Mouse (Mus musculus) ZHBTc4 (cell line): ENCODE measurements at regions not wholly inside any gene's neighbourhood (a gene's known extent, or its start where the extent isn't known, plus 50 kb on each side); places are given as distances from the start of the nearest gene placed in this dataset.

Source experiments
- DNase-seq: peaks from one replicate; pipeline ENCODE4 v3.0.0-alpha.2; 2011; ENCODE audit warnings: low read depth, low spot score

DNA sequence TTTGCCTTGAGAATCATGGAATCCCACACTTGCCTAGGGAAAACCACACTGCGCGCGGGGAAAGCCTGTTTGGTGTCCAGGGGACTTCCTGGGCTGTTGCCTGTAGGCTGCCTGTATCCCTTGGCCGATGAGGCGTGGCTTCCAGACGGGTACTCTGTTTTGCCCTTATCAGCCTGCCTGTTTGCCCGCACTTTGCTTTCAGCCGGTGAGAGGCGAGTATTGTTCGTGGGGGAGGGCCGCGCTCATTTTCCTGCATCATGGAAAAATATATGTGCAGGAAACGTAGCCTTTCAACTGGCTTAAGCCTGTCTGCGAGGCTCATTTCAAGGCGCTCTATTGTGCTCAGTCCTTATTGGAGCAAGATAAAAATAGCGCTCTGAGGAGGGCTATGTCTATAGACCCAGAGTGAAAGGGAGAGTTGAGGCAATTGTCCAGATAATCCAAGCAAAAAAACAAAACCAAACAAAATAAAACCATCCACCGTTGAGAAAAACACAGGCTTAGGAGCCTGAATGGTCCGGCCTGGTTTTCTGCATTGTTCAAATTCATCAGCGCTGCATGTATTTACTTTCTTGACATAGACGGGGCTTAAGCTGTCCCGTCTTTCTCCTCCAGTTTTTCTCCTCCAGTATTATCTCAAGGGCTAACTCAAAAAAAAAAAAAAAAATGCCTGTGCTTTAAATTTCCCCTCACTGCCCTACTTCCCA is 67.9 kb downstream of the Klf5 start:
- DNase-seq: peak; percentile 62

DNA sequence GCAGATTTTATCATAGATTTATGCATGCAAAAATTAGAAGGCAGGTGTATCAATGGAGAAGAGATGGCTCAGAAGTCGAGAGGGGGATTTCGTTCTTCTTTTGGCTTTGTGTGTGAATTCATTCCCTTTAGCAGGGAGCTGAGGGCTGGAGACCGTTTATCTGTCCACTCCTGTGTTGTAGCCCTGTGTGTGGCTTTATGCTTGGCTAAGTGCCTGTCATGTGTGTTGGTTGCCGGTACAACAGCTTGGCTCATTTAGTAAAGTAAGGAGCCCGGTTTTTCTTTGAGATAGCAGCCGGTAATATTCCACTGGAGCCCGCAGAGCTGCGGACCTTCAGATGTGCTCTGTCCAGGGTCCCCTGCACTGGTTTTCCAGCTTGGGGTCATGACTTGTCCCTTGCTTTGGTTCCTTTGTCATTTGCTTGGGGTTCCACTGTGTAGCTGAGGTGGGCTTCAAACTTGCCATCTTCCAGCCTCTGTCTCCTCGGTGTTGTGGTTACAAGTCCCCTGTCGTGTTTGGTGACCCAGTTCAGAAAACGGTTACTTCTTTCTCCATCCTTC is 68.6 kb downstream of the Klf5 start:
- peak; percentile 28 for DNase-seq

DNA sequence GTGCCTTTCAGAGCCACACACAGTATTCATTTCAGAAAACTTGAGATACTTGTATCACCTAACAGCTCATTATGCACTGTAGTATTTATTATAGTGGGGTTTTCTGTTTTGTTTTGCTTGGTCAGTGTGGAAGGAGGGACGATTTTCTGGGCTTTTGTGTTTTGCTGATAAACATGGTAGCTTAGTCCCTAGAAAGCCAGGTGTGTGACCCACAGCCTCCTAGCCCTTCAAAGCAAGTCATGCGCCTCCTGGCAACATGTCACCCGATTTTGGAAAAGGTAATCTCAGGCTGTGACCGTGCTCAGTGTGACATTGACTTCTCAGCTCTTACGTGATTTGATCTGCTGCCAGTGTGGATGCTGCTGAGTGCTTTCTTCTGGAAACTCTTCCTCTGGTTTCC is 70.9 kb downstream of the Klf5 start:
- no peak for DNase-seq

DNA sequence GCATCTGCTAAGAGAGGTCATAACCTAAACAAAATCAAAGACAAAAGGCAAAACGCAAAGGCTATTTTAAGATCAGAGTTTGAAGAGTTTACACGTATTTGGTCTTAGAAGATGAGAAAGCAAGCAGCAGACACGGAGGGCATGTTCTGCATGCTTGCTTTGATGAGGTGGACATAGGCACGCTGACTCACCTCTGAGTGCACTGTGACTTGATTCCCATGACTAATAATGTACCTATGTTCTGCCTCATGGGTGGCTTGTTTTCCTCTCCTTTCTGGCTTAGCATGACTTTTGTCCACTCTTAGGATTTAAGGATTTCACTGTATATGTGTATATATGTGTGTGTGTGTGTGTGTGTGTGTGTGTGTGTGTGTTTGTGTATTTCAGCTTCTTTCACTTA is 75.2 kb downstream of the Klf5 start:
- DNase-seq: no peak

DNA sequence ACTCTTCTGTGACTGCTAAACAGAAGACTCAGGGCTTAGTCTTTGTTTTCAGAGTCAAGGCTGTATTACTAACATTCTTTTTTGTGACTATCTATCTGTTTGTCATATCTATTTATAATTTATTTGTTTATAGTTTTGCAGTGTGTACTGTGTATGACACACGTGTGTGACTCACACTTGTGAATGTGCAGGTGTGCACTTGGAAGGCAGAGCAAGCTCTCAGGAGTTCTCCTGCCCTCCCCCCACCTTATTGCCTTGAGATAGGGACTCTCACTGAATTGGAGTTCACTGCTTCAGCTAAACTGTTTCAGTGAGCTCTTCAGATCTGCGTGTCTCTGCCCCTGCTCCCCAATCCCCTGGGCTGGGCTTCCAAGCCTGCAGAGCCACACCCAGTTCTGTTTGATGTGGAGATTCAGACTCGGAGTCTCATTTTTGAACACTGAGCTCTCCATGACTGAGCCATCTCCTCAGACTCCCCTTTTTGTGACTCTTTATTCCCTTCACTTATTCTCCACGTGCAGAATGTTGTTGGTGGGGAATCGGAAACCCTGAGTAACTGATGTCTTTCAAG is 76.6 kb downstream of the Klf5 start:
- peak; percentile 61 for DNase-seq

DNA sequence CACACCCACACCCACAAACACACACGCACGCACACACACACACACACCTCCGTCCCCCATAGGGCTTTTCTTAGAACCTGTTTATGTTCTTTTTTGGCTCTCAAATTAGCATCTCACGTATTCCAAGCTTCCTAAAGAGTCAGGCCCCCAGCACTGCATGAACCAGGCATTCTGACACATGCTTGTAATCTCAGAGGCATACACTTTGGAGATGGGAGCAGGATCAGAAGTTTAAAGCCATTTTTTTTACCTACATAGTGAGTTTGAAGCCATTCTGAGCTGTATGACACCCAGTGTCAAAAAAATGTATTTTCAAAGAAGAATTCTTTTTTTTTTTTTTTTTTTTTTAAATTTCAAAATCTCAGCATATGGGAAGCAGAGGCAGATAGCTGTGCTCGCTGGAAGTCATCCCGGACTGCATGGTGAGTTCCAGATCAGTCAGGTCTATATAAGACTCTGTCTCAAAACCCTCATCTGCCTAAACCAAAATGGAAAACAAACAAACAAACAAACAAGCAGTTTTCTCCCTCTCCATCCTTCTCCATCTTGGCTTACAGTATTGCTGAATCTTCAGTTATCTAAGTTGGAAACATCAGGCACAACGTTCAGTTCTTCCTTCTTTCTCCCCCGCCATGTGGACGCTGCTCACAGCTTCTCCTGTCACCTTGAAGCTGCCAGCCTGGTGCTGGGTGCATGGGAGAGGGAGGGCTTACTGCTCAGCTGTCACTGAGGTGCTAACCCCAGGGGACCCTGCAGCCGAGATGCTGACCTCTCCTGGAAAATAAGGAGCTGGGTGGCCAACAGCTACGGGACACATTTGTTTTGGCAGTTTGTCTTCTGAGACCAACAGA is 78.4 kb downstream of the Klf5 start:
- DNase-seq: no peak

DNA sequence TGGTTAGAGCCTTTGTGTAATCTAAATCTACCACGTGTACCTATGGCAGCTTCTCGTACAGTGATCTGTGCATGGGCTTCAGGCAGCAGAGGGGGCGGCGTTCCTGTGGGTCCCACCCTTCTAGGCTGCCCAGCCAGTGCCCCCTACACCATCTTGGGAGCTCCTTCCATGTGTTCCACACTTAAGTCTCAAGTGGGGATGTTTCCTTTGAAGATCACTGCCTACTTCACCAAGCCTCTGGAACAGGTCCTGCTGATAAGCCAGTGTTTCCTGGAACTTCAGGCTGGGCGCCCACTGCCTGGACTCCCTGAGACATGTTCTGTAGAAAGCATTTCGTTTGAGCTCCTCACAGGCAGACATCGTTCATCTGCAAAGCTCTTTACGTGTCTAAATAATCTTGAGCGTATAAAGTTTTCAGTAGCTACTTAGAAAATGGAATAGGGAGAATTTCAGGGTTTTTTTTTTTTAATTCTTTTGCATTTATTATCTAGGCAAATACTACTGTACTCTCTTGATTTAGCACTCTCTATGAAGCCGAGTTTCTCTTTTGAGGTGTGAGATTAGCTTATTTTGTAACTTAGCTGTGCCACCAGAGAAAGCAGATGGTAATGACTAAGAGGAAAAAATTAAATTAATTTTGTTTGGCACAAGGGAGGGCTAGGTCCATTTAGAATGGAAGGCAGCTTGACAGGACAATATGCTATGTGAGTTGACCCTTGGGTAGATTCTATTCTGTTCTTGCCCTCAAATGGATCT is 82.9 kb downstream of the Klf5 start:
- no peak for DNase-seq

DNA sequence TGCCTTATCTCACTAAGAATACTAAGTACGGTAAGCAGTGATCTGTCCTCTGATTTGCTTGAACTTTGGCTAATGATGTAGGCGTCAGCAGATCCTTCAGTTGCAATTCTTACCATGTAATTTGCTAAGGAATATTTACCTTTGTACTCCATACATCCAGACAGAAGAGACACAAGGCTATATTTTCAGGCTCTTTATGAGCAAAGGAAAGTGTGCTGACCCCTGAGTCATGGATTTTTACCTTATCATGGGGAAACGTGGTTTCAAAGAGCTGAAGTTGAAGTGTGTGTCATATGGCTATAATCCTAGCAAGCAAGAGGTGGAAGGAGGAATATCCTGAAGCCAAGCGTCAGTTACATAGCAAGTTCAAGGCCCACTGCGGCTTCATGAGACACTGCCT is 83.6 kb downstream of the Klf5 start:
- DNase-seq: no peak

DNA sequence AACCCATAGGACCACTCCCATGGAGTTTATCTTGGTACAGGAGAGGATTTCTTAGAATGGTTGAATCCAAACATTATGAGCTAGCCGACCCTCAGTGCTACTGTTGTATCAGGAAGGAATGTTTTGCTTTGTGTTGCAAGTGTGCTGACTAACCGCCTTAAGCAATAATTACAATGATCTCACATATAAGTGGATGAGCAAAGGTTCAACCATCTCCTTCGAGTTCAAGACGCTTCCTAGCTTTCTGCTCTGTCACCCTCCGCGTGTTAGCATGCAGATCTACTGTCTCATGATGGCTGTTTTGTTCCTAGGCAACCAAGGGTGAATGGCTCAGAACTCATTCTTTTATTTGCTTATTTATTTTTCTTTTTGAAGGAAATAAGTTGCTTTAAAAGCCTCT is 84.7 kb downstream of the Klf5 start:
- DNase-seq: no peak

DNA sequence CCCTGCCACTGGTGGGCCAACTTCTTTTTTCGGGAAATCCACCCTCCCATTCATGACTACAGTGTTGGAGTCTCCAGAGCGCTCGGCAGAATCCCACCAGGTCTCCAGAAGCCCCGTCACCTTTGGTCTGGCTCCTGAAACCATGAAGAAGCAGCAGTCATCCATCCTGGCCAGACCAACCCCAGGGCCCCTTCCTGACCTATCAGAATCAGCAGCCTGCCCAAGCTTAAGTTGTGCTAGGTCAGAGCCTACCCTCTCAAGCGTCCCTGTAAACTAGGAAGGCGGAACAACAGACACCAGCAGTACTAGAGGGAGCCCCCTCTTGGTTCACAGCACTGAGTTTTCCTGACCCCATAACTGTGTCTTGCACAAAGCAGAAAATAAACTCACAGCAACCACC is 89.1 kb downstream of the Klf5 start:
- peak; percentile 70 for DNase-seq

DNA sequence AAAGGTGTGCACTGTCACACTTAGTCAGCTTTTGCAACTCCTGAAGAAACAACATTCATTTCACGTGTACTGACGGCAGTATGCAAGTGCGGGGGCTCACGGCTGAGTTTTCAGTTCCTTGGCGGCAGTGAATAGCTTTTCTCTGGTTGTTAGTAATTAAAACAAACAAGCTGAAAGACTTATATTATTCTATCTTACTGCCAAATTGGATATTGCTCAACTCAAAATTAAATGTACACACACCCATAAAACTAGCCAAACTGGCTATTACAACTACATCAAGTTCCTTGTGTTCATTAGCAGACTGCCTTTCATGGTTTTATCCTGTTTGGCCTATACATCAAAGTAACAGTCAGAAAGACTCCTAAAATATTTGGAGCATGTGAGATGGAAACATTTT is 90.8 kb downstream of the Klf5 start:
- no peak for DNase-seq

DNA sequence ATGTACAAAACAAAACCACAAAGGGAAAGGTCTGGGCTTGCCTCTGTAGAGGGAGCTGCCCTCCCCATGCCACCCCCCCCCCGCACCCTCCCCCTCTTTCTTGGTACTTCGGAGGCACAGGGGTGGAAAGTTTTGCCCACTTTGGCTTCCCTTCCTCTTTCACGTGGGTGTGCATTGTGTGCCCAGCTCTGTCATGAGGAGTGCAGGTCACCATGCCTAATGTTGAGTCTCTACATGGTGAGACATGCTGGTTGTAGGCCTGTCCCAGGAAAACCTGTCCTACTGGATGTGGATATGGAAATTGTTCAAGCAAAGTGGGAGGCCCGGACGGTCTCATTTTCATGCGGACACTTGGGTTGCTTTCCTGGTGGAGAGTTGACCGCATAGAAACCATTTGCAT is 93.2 kb downstream of the Klf5 start:
- DNase-seq: no peak

DNA sequence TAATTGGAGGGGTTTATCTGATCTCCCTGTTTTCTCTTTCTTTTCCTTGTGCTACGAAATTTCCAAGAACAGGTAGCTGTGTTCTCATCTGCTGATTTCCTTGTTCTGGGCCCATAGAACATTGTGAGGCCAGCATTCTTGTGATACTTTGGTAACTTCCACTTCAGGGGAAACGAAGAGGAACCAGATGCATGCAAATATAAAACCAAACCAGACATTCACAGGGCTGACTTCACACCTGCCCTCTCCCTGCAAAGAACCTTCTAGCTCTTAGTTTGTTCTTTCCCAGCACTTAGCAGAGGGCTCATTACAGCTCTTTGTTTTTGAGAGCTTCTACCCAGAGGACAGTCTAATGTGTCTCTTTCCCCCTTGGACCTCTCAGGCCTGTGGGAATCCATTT is 94.3 kb downstream of the Klf5 start:
- DNase-seq: no peak

DNA sequence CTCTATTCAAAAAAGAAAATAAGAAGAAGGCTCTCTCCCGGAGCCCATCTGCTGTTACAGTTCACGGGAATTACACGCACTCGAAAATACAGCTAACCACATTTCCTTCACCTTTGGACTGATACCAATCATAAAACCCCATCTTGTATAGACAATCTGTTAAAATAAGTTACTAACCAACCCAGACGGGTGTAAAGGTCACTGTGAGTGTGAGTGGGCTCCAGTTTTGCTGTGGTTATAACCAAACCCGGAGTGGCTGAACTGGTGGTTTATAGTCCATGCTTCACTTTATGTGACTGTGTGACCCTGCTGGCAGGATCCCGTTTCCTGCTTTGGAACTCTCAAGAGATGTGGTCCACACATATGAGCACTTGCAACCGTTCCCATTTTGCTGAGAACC is 95.1 kb downstream of the Klf5 start:
- DNase-seq: no peak

DNA sequence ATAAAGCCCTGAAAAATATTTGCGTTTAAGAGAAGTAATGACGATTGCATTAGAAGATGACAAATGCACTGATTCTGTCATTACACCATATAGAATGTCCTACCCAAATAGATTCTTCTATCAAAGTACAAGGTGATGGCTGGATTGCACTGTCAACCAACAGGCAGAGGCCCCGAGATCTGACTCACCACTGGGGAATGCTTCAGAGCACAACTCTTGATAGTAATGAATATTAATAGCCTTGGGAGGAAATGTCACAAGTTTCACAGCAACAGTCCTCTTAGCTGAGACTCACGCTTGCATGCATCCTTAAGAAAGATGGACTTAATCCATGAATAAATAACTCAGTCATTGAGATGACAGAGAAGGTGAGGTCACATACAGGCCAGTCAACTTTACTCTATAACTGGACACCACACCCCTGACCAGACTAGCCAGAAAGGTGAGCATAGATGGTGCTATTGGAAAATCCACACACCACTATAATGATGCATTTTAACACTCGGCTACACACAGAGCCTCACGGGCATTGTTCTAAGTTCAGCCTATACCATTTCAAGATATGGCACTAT is 104.8 kb downstream of the Klf5 start:
- no peak for DNase-seq

DNA sequence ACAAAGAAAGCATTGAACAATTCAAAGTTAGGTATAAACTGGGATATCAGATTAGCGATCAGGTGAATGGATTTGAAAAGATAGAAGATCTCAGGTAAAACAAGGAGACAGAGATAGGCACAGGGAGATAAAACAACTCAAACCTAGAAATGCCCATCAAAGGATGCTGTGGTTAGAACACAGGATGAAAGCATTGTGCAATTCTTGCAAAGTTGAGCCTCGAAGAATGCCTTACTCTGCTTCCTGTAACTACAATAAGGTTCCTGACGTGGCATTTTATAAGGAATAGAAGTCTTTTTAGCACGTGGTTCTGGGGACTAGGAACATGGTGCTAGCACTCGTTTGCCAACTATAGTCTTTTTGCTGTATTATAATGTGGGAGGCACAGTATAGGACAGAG is 106.7 kb downstream of the Klf5 start:
- no peak for DNase-seq

DNA sequence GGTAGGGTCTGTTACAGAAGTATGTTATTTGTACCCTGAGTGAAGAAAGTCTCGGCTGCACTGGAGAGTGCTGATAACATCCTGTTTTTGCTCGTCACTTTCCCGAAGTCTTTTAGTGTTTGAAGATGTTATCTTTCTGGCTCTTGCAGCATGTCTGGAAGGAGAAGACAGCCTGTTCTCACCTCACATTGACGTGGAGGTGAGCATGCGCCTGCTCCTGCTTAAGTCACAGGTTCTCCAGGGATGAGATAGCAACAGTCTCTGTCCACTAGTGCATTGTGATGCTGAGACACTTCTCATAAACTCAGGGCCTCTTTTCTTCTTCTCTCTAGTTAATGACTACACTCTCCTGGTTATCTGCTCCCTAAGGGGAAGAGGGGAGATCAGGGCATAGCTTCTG is 113.3 kb downstream of the Klf5 start:
- DNase-seq: no peak

DNA sequence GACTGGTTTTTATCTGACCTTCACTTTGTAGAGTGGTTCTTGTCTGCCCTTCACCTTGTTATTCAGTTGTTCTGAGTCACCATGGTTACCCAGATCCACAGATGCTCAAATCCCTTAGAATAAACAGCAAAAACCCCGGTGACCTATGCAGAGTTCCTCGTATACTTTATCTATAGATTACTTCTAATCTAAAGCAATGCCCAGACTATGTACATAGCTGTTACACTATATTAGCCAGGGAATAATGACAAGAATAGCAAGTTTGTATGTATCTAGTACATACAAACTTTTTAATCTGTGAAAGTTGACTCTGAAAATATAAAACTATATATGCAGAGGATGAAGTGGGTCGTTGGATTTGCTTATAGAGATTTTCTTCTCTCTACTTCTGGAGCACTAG is 117.7 kb downstream of the Klf5 start:
- no peak for DNase-seq

DNA sequence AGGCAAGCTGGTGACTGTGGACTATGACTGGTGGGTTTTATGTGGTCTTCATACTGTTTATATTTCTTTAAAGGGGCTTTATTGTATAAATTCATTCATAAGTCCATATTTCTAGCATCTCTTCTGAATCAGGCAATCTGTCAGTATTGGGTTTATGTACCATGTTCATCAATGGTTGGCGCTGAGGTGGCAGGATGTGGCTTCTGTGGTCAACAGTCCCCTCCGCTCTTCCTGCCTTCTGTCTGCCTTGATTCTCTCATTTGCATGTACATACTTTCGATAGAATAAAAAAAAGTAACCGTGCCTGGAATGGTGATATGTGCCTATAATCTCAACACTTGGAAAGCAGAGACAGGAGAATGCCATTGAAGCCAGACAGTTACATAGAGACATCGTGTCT is 120.5 kb downstream of the Klf5 start:
- DNase-seq: no peak

DNA sequence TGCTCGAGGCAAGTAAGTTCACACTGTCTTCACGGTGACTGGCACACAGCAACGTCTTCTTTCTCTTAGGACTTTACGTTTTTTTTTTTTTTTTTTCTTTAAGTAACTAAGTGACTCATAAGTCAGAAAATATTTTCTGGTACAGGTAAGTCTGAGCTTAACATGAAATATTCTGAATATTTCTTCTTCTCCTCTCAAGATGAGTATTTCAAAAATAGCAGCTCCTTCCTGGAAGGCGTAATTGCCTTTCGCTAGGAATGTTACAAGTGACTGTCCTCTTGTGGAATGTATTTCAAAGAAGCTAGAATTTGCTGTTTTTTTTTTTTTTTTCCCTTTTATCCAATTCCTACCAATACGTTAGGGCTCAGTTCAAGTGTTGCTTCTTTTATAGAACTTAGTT is 124.8 kb downstream of the Klf5 start:
- no peak for DNase-seq

DNA sequence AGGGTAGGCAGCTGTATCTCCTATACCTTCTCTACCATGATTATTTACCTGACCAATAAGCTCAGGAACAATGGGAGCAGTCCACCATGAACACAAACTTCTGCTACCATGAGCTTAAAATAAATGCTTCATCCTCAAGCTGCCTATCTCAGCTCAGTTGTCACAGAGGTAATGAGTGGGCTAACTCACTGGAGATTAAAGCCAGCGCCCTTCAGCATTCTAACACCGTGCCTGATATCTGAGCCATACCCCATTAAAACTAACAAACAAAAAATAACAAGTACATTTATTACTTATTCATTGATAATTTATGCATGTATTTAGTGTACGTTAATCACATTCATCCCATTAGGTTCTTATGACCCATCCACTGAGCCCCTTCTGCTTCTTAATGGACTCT is 128.6 kb downstream of the Klf5 start:
- DNase-seq: no peak

DNA sequence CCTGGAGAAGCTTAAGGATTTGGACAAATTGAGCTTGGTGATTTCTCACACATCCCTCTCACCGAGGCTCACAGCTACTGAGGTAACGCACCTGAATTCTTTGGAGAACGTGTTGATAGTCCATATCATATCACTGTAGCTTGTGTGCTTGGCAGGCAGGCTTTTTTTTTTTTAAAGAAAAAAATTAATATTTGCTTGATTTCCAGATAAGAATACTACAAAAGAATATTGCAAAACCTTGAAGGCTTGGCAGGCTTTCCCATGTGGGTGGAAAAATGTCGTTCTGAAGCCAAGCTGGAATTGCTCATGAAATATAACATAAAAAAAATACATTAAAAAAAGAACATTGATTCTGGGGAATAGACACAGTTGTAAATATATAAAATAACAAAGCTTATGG is 131.8 kb downstream of the Klf5 start:
- DNase-seq: no peak
